Mouse (Mus musculus) neural tube, embryonic 11.5 days (tissue): ENCODE measurements at regions not wholly inside any gene's neighbourhood (a gene's known extent, or its start where the extent isn't known, plus 50 kb on each side); places are given as distances from the start of the nearest gene placed in this dataset.

ENCODE experiments used
- ATAC-seq: fragments of 200-750 bp; cut with Nextera tagmentation; 2 replicates; pipeline ENCODE4 v1.8.0; 2017; ENCODE audit warnings: moderate number of reproducible peaks, mild to moderate bottlenecking, moderate TSS enrichment, moderate library complexity; ENCODE audit not compliant: insufficient read depth, low FRiP score, low TSS enrichment
- DNase-seq: peaks from one replicate; pipeline ENCODE4 v3.0.0-alpha.2; 2015; ENCODE audit warnings: low spot score
- H3K27ac ChIP-seq: fragments of 300-500 bp; sonication (generic); 2 replicates; pipeline ENCODE4 v1.5.1; 2014; ENCODE audit warnings: low read depth, mild to moderate bottlenecking, low read length
- H3K27me3 ChIP-seq: fragments of 300-500 bp; sonication (generic); 2 replicates; pipeline ENCODE4 v1.6.1; 2014; ENCODE audit warnings: mild to moderate bottlenecking, low read length, mixed read lengths; ENCODE audit not compliant: control insufficient read depth, insufficient read depth
- H3K36me3 ChIP-seq: fragments of 300-500 bp; sonication (generic); 2 replicates; pipeline ENCODE4 v1.6.1; 2014; ENCODE audit warnings: mild to moderate bottlenecking, low read length, moderate library complexity, mixed read lengths; ENCODE audit not compliant: control insufficient read depth, insufficient read depth
- H3K4me1 ChIP-seq: fragments of 300-500 bp; sonication (generic); 2 replicates; pipeline ENCODE4 v1.6.1; 2014; ENCODE audit warnings: low read length, mixed read lengths; ENCODE audit not compliant: control insufficient read depth, insufficient read depth
- H3K4me2 ChIP-seq: fragments of 300-500 bp; sonication (generic); 2 replicates; pipeline ENCODE4 v1.6.1; 2014; ENCODE audit warnings: low read depth, mild to moderate bottlenecking, moderate library complexity
- H3K4me3 ChIP-seq: fragments of 300-500 bp; sonication (generic); 2 replicates; pipeline ENCODE4 v1.5.1; 2014; ENCODE audit warnings: low read depth, low read length
- H3K9ac ChIP-seq: fragments of 300-500 bp; sonication (generic); 2 replicates; pipeline ENCODE4 v1.6.1; 2014; ENCODE audit warnings: mild to moderate bottlenecking, low read length
- H3K9me3 ChIP-seq: fragments of 300-500 bp; sonication (generic); 2 replicates; pipeline ENCODE4 v1.6.1; 2016; ENCODE audit warnings: low read length; ENCODE audit not compliant: control insufficient read depth
- whole genome bisulfite sequencing: fragments of 180-500 bp; shearing (Covaris S2); extraction: QIAGEN DNeasy Blood & Tissue Kit; methylation state at CpG from one replicate; pipeline ENCODE4 v1.1.7; 2014; 5-methylcytosine and 5-hydroxymethylcytosine counted together

- Histone ChIP-seq H3K9ac (no peak overlapping the region), H3K4me2 (no peak overlapping the region), H3K4me1 (peaks cover 2% of the 10 kb centered on the region; the same call in 1 of the 2 replicates), H3K27me3 (no peaks in the 10 kb centered on the region), H3K9me3 (no peaks in the 10 kb centered on the region), H3K4me3 (no peak overlapping the region), H3K36me3 (no peaks in the 10 kb centered on the region), H3K27ac (no peak overlapping the region)
- 27% methylated on average over 10 of the region's 10 CpGs for WGBS
- ATAC-seq = peak; percentile 83
- DNase-seq = peak; percentile 54
These were observed 240.6 kb upstream of the Mphosph6 start for GRCm38 (mm10) chr8:118042253-118042860.

DNA sequence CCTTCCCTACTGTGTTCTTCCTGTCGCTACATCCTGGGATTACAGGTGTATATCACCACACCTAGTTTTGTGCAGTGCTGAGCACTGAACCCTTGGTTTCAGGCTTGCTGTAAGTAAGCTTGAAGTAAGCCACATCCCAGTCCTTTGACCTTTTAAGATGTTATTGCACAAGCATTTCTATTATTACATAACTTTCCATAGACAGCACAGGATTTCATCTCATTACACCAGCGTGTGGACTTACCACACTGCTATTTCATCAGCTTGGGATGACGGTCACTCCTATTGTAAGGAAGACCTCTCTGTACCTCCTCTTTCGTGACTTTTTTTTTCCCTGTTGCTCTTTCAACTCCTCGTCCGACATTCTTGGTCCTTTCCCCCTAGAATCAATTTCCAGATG, 239.5 kb upstream of the Mphosph6 start:
- ATAC-seq (no peak), DNase-seq (no peak)
- Histone ChIP-seq H3K27ac (no peak overlapping the region), H3K4me2 (no peak overlapping the region), H3K4me3 (no peak overlapping the region), H3K27me3 (no peaks in the 10 kb centered on the region), H3K9ac (no peak overlapping the region), H3K9me3 (no peaks in the 10 kb centered on the region), H3K4me1 (peaks cover 2% of the 10 kb centered on the region; the same call in 1 of the 2 replicates), H3K36me3 (no peaks in the 10 kb centered on the region)
- WGBS = 64% methylated on average over 6 of the region's 6 CpGs

DNA sequence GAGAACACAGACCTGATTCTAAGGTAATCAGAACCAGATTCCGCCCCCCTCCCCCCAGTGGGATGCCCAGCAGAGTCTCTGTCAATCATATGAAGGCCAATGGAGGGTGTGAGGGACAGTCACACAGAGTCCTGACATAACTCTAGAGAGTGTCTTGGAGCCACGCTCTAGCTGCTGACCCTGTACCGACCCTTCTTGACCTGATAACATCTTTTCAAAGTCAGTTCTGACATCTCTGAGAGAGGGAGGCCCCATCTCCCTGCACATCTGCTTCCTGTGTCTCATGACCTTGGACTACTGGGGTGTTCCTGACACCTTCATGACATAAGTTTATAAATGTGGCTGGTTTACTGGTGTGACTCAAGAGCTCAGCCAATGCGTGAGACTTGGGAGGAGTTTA, 236.1 kb upstream of the Mphosph6 start:
- DNase-seq = no peak
- 71% methylated on average over 4 of the region's 4 CpGs for WGBS
- H3K27ac ChIP-seq = no peak overlapping the region
- no peak overlapping the region for H3K4me3 ChIP-seq
- H3K27me3 ChIP-seq = no peaks in the 10 kb centered on the region
- no peak for ATAC-seq
- no peak overlapping the region for H3K4me2 ChIP-seq
- no peaks in the 10 kb centered on the region for H3K36me3 ChIP-seq
- H3K4me1 ChIP-seq = peaks cover 1% of the 10 kb centered on the region; the same call in 1 of the 2 replicates
- H3K9me3 ChIP-seq = no peaks in the 10 kb centered on the region
- no peak overlapping the region for H3K9ac ChIP-seq

GRCm38 (mm10) chr8:118034051-118034450, 232.3 kb upstream of the Mphosph6 start:
- DNase-seq (no peak), ATAC-seq (no peak)
- Histone ChIP-seq H3K4me3 (no peak overlapping the region), H3K9me3 (no peaks in the 10 kb centered on the region), H3K9ac (no peak overlapping the region), H3K4me2 (no peak overlapping the region), H3K4me1 (no peaks in the 10 kb centered on the region), H3K36me3 (no peaks in the 10 kb centered on the region), H3K27ac (peak overlapping the region; percentile 1; the same call in 1 of the 2 replicates), H3K27me3 (no peaks in the 10 kb centered on the region)
- 56% methylated on average over 13 of the region's 13 CpGs for WGBS

- Histone ChIP-seq H3K9me3 (no peaks in the 10 kb centered on the region), H3K4me3 (no peak overlapping the region), H3K4me1 (no peaks in the 10 kb centered on the region), H3K27me3 (no peaks in the 10 kb centered on the region), H3K27ac (no peak overlapping the region), H3K4me2 (no peak overlapping the region), H3K9ac (no peak overlapping the region), H3K36me3 (no peaks in the 10 kb centered on the region)
- 40% methylated on average over 6 of the region's 6 CpGs for WGBS
- ATAC-seq (no peak), DNase-seq (no peak)
These were observed 229.7 kb upstream of the Mphosph6 start for GRCm38 (mm10) chr8:118031406-118031805.

DNA sequence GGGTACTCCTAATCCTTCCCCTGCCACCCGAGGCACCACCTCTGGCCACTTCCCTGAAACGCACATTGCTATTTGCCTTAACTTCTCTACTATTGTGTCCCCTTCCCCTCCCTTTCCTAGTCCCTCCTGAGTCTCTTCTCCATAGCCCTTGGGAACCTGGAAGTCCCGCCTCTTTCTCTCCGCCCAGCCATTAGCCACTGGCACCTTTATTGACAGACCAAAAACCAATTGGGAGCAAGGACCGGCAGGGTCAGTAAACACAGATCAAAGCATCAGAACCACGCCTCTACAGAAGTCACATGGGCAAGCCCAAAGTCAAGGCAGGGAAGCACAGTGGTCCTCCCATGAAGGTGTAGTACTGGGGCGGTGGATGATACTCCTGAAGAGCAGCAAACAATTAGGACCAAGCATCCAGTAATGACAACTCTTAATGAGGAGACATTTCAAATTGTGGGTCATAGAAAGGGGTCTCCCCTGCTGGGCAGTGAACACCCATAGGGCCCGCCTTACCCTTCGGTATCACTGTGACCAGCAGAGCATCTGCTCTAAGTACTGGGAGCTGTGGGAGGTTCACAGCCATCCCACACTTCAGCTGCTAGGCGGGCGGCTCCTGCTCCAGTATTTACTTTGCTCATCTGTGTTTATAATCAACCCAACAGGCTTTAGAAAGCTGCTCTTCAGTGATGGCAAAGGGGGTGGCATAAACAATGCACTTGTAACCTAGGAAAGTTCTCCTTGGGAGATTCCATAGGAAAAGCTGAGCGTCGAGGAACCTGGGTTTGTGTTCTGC, 226.5 kb upstream of the Mphosph6 start:
- no peaks in the 10 kb centered on the region for H3K27me3 ChIP-seq
- no peak overlapping the region for H3K4me2 ChIP-seq
- no peak for ATAC-seq
- no peaks in the 10 kb centered on the region for H3K4me1 ChIP-seq
- no peak overlapping the region for H3K27ac ChIP-seq
- no peak for DNase-seq
- no peak overlapping the region for H3K9ac ChIP-seq
- 80% methylated on average over 13 of the region's 13 CpGs for WGBS
- no peak overlapping the region for H3K4me3 ChIP-seq
- H3K36me3 ChIP-seq = no peaks in the 10 kb centered on the region
- H3K9me3 ChIP-seq = no peaks in the 10 kb centered on the region

- H3K9me3 ChIP-seq = no peaks in the 10 kb centered on the region
- H3K9ac ChIP-seq = no peak overlapping the region
- H3K27me3 ChIP-seq = no peaks in the 10 kb centered on the region
- no peak overlapping the region for H3K4me2 ChIP-seq
- H3K36me3 ChIP-seq = no peaks in the 10 kb centered on the region
- ATAC-seq (no peak), DNase-seq (no peak)
- no peaks in the 10 kb centered on the region for H3K4me1 ChIP-seq
- H3K4me3 ChIP-seq = no peak overlapping the region
- H3K27ac ChIP-seq = no peak overlapping the region
- WGBS = 84% methylated on average over 1 of the region's 1 CpGs
These were observed 221.7 kb upstream of the Mphosph6 start for GRCm38 (mm10) chr8:118023451-118023850.

DNA sequence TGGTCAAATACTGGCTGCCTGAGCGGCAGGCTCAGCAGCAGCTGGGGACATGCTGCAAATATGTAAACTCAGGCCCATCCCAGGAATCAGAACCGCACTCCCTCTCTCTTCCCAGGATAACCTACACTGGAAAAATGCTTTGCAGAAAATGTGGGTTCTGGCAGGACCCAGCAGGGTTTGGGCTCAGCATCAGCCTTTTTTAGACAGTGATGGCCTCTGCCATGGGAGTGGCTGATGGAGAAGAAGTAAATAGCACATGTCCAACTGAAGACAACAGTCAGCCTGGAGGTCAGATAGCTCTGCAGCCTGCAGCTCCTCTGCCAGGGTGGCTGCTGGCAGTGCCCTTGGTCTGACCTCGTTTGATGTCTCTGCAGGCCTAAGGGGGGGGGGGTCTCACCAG, 220.2 kb upstream of the Mphosph6 start:
- WGBS = 66% methylated on average over 3 of the region's 3 CpGs
- Histone ChIP-seq H3K9ac (no peak overlapping the region), H3K4me1 (no peaks in the 10 kb centered on the region), H3K36me3 (no peaks in the 10 kb centered on the region), H3K4me2 (no peak overlapping the region), H3K27me3 (no peaks in the 10 kb centered on the region), H3K27ac (no peak overlapping the region), H3K9me3 (no peaks in the 10 kb centered on the region), H3K4me3 (no peak overlapping the region)
- DNase-seq = no peak
- ATAC-seq = no peak

DNA sequence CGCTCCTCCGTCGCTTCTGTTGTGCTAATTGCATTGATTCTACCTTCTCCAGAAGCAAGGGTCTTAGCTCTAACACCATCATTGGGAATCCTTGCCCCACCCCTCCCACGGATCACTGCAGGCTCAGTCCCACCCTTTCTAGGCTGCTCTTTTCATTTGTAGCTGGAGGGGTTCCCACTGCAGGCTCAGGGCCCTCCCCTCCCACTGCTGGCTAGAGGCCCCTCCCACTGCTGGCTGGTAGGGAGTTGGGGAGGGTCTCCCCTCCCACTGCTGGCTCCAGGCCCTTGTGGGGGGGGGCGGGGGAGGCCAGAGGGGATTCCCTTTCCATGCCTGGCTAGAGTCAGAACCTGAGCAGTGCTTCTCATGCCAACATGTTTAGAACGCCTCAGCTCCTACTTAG, 215.5 kb upstream of the Mphosph6 start:
- no peaks in the 10 kb centered on the region for H3K36me3 ChIP-seq
- H3K4me2 ChIP-seq = no peak overlapping the region
- no peak for DNase-seq
- no peak overlapping the region for H3K4me3 ChIP-seq
- H3K27me3 ChIP-seq = no peaks in the 10 kb centered on the region
- H3K4me1 ChIP-seq = no peaks in the 10 kb centered on the region
- no peak for ATAC-seq
- no peaks in the 10 kb centered on the region for H3K9me3 ChIP-seq
- H3K9ac ChIP-seq = no peak overlapping the region
- no peak overlapping the region for H3K27ac ChIP-seq
- 31% methylated on average over 6 of the region's 6 CpGs for WGBS
